Mouse (Mus musculus) CH12.LX (cell line): Measurements from ENCODE around the gene Dhx58. TPM values are rescaled to one million over a fixed set of nuclear protein-coding genes. Genes with fewer than 3 reads are reported as not detected.

ENCODE experiments used
- DNase-seq: peaks from one replicate; pipeline ENCODE4 v3.0.0-alpha.2; 2013; ENCODE audit errors: extremely low read depth
- H3K27ac ChIP-seq: 2 replicates; pipeline ENCODE4 v1.5.1; 2012; ENCODE audit warnings: low read depth, mild to moderate bottlenecking, control low read depth, moderate library complexity; ENCODE audit not compliant: insufficient read depth
- H3K27me3 ChIP-seq: replicated peaks from 2 replicates; pipeline ENCODE3; 2012; ENCODE audit warnings: inconsistent platforms
- H3K36me3 ChIP-seq, 2 experiments: replicated peaks in 1 of 2; 2 replicates each; pipeline versions ENCODE3 to v1.6.1; 2012; ENCODE audit warnings: inconsistent platforms in 1 of 2, low read length in 1 of 2, mild to moderate bottlenecking in 1 of 2, mixed read lengths in 1 of 2, moderate library complexity in 1 of 2; ENCODE audit not compliant: control insufficient read depth in 1 of 2, insufficient read depth in 1 of 2
- H3K4me1 ChIP-seq, 2 experiments: 2 replicates each; pipeline ENCODE4 v1.6.1; 2012; ENCODE audit warnings: inconsistent platforms in 1 of 2, moderate library complexity in 1 of 2; ENCODE audit not compliant: insufficient read depth in 2 of 2, control insufficient read depth in 1 of 2
- H3K4me2 ChIP-seq: 2 replicates; pipeline ENCODE4 v1.6.1; 2012; ENCODE audit warnings: low read depth, mild to moderate bottlenecking, control low read depth; ENCODE audit not compliant: poor library complexity, insufficient read depth, severe bottlenecking
- H3K4me3 ChIP-seq, 3 experiments: fragments of 150-350 bp in 1 of 3; sonication (generic) in 1 of 3; replicated peaks in 1 of 3; 2 replicates each; pipeline versions ENCODE3 to v1.5.1; 2011 to 2012; ENCODE audit warnings: low read depth in 2 of 3, low read length in 2 of 3, mild to moderate bottlenecking in 2 of 3, moderate library complexity in 2 of 3, control low read depth in 1 of 3, improper control_type of control experiment in 1 of 3, inconsistent platforms in 1 of 3, mixed read lengths in 1 of 3; ENCODE audit not compliant: poor library complexity in 1 of 3
- H3K79me2 ChIP-seq: replicated peaks from 2 replicates; pipeline ENCODE4 v1.6.1; 2012; ENCODE audit warnings: mild to moderate bottlenecking, moderate library complexity; ENCODE audit not compliant: control insufficient read depth, poor library complexity, insufficient read depth, severe bottlenecking; ENCODE audit errors: extremely low read depth
- H3K9ac ChIP-seq: 2 replicates; pipeline ENCODE4 v1.6.1; 2012; ENCODE audit warnings: low read depth, mild to moderate bottlenecking, control low read depth, moderate library complexity; ENCODE audit not compliant: insufficient read depth
- H3K9me3 ChIP-seq: replicated peaks from 2 replicates; pipeline ENCODE3; 2012; ENCODE audit warnings: low read length, inconsistent platforms, mixed read lengths
- CHD1 ChIP-seq: IDR thresholded peaks from 2 replicates; pipeline ENCODE4 v1.6.1; 2012; ENCODE audit warnings: low read depth, low read length, improper control_type of control experiment, inconsistent platforms
- CHD2 ChIP-seq: IDR thresholded peaks from 2 replicates; pipeline ENCODE4 v1.6.1; 2011; ENCODE audit warnings: low read length, improper control_type of control experiment
- CTCF ChIP-seq, 2 experiments: IDR thresholded peaks in 1 of 2; conservative IDR thresholded peaks in 1 of 2; 2 replicates each; pipeline ENCODE4 v1.5.1; 2011 to 2012; ENCODE audit warnings: low read depth in 2 of 2, low read length in 2 of 2, improper control_type of control experiment in 1 of 2, inconsistent platforms in 1 of 2, mild to moderate bottlenecking in 1 of 2, moderate library complexity in 1 of 2
- ETS1 ChIP-seq: conservative IDR thresholded peaks from 2 replicates; pipeline ENCODE4 v1.6.1; 2012; ENCODE audit warnings: low read depth, mild to moderate bottlenecking, inconsistent platforms, low read length, improper control_type of control experiment, moderate library complexity
- GABPA ChIP-seq: IDR thresholded peaks from 2 replicates; pipeline ENCODE4 v1.6.1; 2012; ENCODE audit warnings: low read depth, low read length, improper control_type of control experiment, inconsistent platforms; ENCODE audit not compliant: insufficient replicate concordance
- HCFC1 ChIP-seq: IDR thresholded peaks from 2 replicates; pipeline ENCODE4 v1.6.1; 2012; ENCODE audit warnings: low read depth, mild to moderate bottlenecking, inconsistent platforms, low read length, improper control_type of control experiment
- IRF4 ChIP-seq: IDR thresholded peaks from 2 replicates; pipeline ENCODE4 v1.6.1; 2014; ENCODE audit warnings: low read depth, mild to moderate bottlenecking, inconsistent platforms, low read length, improper control_type of control experiment
- JUN ChIP-seq: IDR thresholded peaks from 2 replicates; pipeline ENCODE4 v1.6.1; 2011; ENCODE audit warnings: low read depth, mild to moderate bottlenecking, low read length, improper control_type of control experiment, moderate library complexity; ENCODE audit not compliant: insufficient read depth
- JUND ChIP-seq: conservative IDR thresholded peaks from 2 replicates; pipeline ENCODE4 v1.6.1; 2011; ENCODE audit warnings: low read depth, low read length, improper control_type of control experiment
- MAX ChIP-seq: IDR thresholded peaks from 2 replicates; pipeline ENCODE4 v1.6.1; 2011; ENCODE audit warnings: low read length, improper control_type of control experiment
- MXI1 ChIP-seq: IDR thresholded peaks from 2 replicates; pipeline ENCODE4 v1.6.1; 2011; ENCODE audit warnings: mild to moderate bottlenecking, low read depth, low read length, improper control_type of control experiment
- MYC ChIP-seq: IDR thresholded peaks from 2 replicates; pipeline ENCODE4 v1.6.1; 2011; ENCODE audit warnings: low read depth, mild to moderate bottlenecking, improper control_type of control experiment, low read length
- POLR2A ChIP-seq: IDR thresholded peaks from 2 replicates; pipeline ENCODE4 v1.6.1; 2011; ENCODE audit warnings: low read depth, mild to moderate bottlenecking, improper control_type of control experiment, low read length
- RCOR1 ChIP-seq: conservative IDR thresholded peaks from 2 replicates; pipeline ENCODE4 v1.6.1; 2012; ENCODE audit warnings: low read depth, mild to moderate bottlenecking, inconsistent platforms, low read length, improper control_type of control experiment
- SIN3A ChIP-seq: IDR thresholded peaks from 2 replicates; pipeline ENCODE4 v1.6.1; 2012; ENCODE audit warnings: low read length, improper control_type of control experiment, inconsistent platforms
- SMC3 ChIP-seq: IDR thresholded peaks from 2 replicates; pipeline ENCODE4 v1.6.1; 2011; ENCODE audit warnings: low read depth, low read length, improper control_type of control experiment
- UBTF ChIP-seq: IDR thresholded peaks from 2 replicates; pipeline ENCODE4 v1.6.1; 2012; ENCODE audit warnings: low read depth, mild to moderate bottlenecking, inconsistent platforms, low read length, improper control_type of control experiment, moderate library complexity
- USF1 ChIP-seq: IDR thresholded peaks from 2 replicates; pipeline ENCODE4 v1.6.1; 2014; ENCODE audit warnings: low read depth, mild to moderate bottlenecking, inconsistent platforms, low read length, improper control_type of control experiment
- USF2 ChIP-seq: conservative IDR thresholded peaks from 2 replicates; pipeline ENCODE4 v1.6.1; 2011; ENCODE audit warnings: low read depth, low read length, improper control_type of control experiment
- ZC3H11A ChIP-seq: IDR thresholded peaks from 2 replicates; pipeline ENCODE4 v1.6.1; 2012; ENCODE audit warnings: low read depth, mild to moderate bottlenecking, inconsistent platforms, low read length, improper control_type of control experiment
- ZKSCAN1 ChIP-seq: IDR thresholded peaks from 2 replicates; pipeline ENCODE4 v1.6.1; 2012; ENCODE audit warnings: low read depth, inconsistent platforms, low read length, improper control_type of control experiment, borderline replicate concordance
- ZNF384 ChIP-seq: IDR thresholded peaks from 2 replicates; pipeline ENCODE4 v1.6.1; 2012; ENCODE audit warnings: low read depth, low read length, improper control_type of control experiment, inconsistent platforms
- dilution Hi-C: fragments of 300-500 bp; cut with MboI; formaldehyde crosslinking; loops from 2 replicates; pipeline ENCODE4 v1.14.3; 2020; ENCODE audit warnings: low sequenced_read_pairs; ENCODE audit not compliant: extremely low pct_unique_long_range_greater_than_20kb, extremely low pct_ligation_motif_present
- in situ Hi-C: fragments of 300-500 bp; cut with MboI; formaldehyde crosslinking; loops from 3 replicates; pipeline ENCODE4 v1.14.3; 2019; ENCODE audit warnings: low sequenced_read_pairs, low pct_ligation_motif_present, low pct_unique_long_range_greater_than_20kb, mixed read lengths
- polyA plus RNA-seq: library from polyadenylated mRNA; unstranded; fragments of >175 nt; gene quantifications from 2 replicates; pipeline ENCODE4 v1.2.1, GENCODE M21; 2012; ENCODE audit warnings: low read depth; ENCODE audit not compliant: insufficient read length
- total RNA-seq, 2 experiments: library from RNA; depleted of rRNA; stranded (reverse); fragments of 300-350 nt in 1 of 2; fragments of >200 nt in 1 of 2; gene quantifications; 2 replicates each; pipeline ENCODE4 v1.2.3; 2012 to 2014

Gene Dhx58
- total and polyA plus RNA-seq, 3 experiments = 6.3 to 15.7 (median 6.4) TPM

- no peaks in the 10 kb centered on the region for H3K36me3 ChIP-seq
- no peaks in the 10 kb centered on the region for H3K9me3 ChIP-seq
- in situ Hi-C loops = no loop called here
- no peak for DNase-seq
- no peak overlapping the region for H3K4me2 ChIP-seq
- no peak overlapping the region for H3K27ac ChIP-seq
- H3K9ac ChIP-seq = no peak overlapping the region
- dilution Hi-C loops = no loop called here
- no peak overlapping the region for H3K4me3 ChIP-seq
- peaks cover 2 to 41% of the 10 kb centered on the region in 2 experiments; a peak in 3 of 4 replicates for H3K4me1 ChIP-seq
- no peaks in the 10 kb centered on the region for H3K27me3 ChIP-seq
- H3K79me2 ChIP-seq = no peaks in the 10 kb centered on the region
- no peak for TF ChIP-seq SMC3
- TF ChIP-seq ETS1 = no peak
- no peak for TF ChIP-seq CHD2
- TF ChIP-seq USF1 = no peak
- no peak for TF ChIP-seq UBTF
- TF ChIP-seq IRF4 = no peak
- no peak for TF ChIP-seq USF2
- no peak for TF ChIP-seq GABPA
- TF ChIP-seq CTCF (conservative IDR thresholded peaks at IDR 0.05 in 1 of 2, IDR thresholded peaks at IDR 0.05 in 1 of 2; ENCODE audit: low read depth in 2 of 2, low read length in 2 of 2) = no peak
- TF ChIP-seq MXI1 = no peak
- no peak for TF ChIP-seq JUND
- no peak for TF ChIP-seq POLR2A
These were observed 16.8 kb downstream of the Dhx58 start for GRCm38 (mm10) chr11:100687265-100687664.

GRCm38 (mm10) chr11:100685371-100685770, 18.7 kb downstream of the Dhx58 start:
- in situ Hi-C loops = no loop called here
- TF ChIP-seq ZC3H11A (no peak), RCOR1 (no peak), ZKSCAN1 (no peak), CHD1 (no peak), ZNF384 (no peak), HCFC1 (no peak), IRF4 (no peak), MYC (no peak), MAX (no peak), GABPA (no peak), SIN3A (no peak), UBTF (no peak), JUN (no peak)
- TF ChIP-seq, all 38 proteins: peak for 0
- peaks cover 8 to 52% of the 10 kb centered on the region in 2 experiments for H3K4me1 ChIP-seq
- DNase-seq = no peak
- H3K9ac ChIP-seq = no peak overlapping the region
- dilution Hi-C loops = no loop called here
- no peaks in the 10 kb centered on the region for H3K9me3 ChIP-seq
- no peaks in the 10 kb centered on the region for H3K36me3 ChIP-seq
- no peaks in the 10 kb centered on the region for H3K27me3 ChIP-seq
- H3K27ac ChIP-seq = no peak overlapping the region
- no peaks in the 10 kb centered on the region for H3K79me2 ChIP-seq
- H3K4me2 ChIP-seq = no peak overlapping the region
- H3K4me3 ChIP-seq = no peak overlapping the region
